Mouse (Mus musculus): ENCODE measurements around the gene 4922502D21Rik.

Gene 4922502D21Rik

GRCm38 (mm10) chr6:129312499-129312898 is 19.1 kb downstream of the 4922502D21Rik start:
- DNase-seq (ENCODE audit: low read depth, low spot score): no peak

GRCm38 (mm10) chr6:129304180-129304579 is 27.4 kb downstream of the 4922502D21Rik start:
- DNase-seq (ENCODE audit: low read depth, low spot score): no peak

GRCm38 (mm10) chr6:129288708-129289107 is 42.9 kb downstream of the 4922502D21Rik start:
- DNase-seq (ENCODE audit: low read depth, low spot score): no peak

GRCm38 (mm10) chr6:129284384-129285104 is 47.1 kb downstream of the 4922502D21Rik start:
- DNase-seq (ENCODE audit: low read depth, low spot score): no peak

- DNase-seq (ENCODE audit: low read depth, low spot score): no peak
These were observed 48.3 kb downstream of the 4922502D21Rik start for GRCm38 (mm10) chr6:129283271-129283670.

- DNase-seq (ENCODE audit: low read depth, low spot score): no peak
These were observed 55.1 kb downstream of the 4922502D21Rik start for GRCm38 (mm10) chr6:129276483-129276882.

GRCm38 (mm10) chr6:129275624-129276203 is 55.9 kb downstream of the 4922502D21Rik start:
- no peak for DNase-seq (ENCODE audit: low read depth, low spot score)

- DNase-seq (ENCODE audit: low read depth, low spot score): no peak
These were observed 56.4 kb downstream of the 4922502D21Rik start, which contains the start of gene Cd69 for GRCm38 (mm10) chr6:129275220-129275619. TSS of gene Cd69 (minus strand) at chr6:129275436.

GRCm38 (mm10) chr6:129274476-129274875 is 57.1 kb downstream of the 4922502D21Rik start:
- DNase-seq (ENCODE audit: low read depth, low spot score): no peak

GRCm38 (mm10) chr6:129273662-129274061 is 57.9 kb downstream of the 4922502D21Rik start:
- DNase-seq (ENCODE audit: low read depth, low spot score): no peak
